Mouse (Mus musculus) adrenal gland, postnatal 36 days (tissue): ENCODE measurements around the gene Acacb. TPM values are rescaled to one million over a fixed set of nuclear protein-coding genes. Genes with fewer than 3 reads are reported as not detected.

Experiments
- DNase-seq, 2 experiments: peaks; one replicate each; pipeline ENCODE4 v3.0.0; 2021; ENCODE audit warnings: mixed read lengths in 1 of 2
- total RNA-seq, 2 experiments: library from RNA; stranded (reverse); gene quantifications; 2 replicates each; pipeline ENCODE4 v1.2.3; 2021

Acacb gene
- total RNA-seq, 2 experiments from 2014 or later: 128 to 139 TPM

- peak; percentile 99 to 100 for DNase-seq
Observed at GRCm38 (mm10) chr5:114175596-114176171, 29.3 kb downstream of the Acacb start.

GRCm38 (mm10) chr5:114176548-114177400, 30.4 kb downstream of the Acacb start:
- no peak for DNase-seq

- no peak for DNase-seq
Observed at GRCm38 (mm10) chr5:114177966-114178719, 31.8 kb downstream of the Acacb start.

GRCm38 (mm10) chr5:114179541-114179940, 33.2 kb downstream of the Acacb start:
- peak; percentile 67 to 70 for DNase-seq

GRCm38 (mm10) chr5:114183493-114183892, 37.2 kb downstream of the Acacb start:
- no peak for DNase-seq

- no peak for DNase-seq
Observed at GRCm38 (mm10) chr5:114187108-114187507, 40.8 kb downstream of the Acacb start.

GRCm38 (mm10) chr5:114188900-114189464, 42.6 kb downstream of the Acacb start:
- no peak for DNase-seq

- DNase-seq: no peak
Observed at GRCm38 (mm10) chr5:114194161-114194560, 47.8 kb downstream of the Acacb start.

- peak; percentile 19 to 30 for DNase-seq
Observed at GRCm38 (mm10) chr5:114199116-114199777, 52.9 kb downstream of the Acacb start.

GRCm38 (mm10) chr5:114206158-114206557, 59.8 kb downstream of the Acacb start:
- no peak for DNase-seq

- peak in 1 of 2 experiments; percentile 28 for DNase-seq
Observed at GRCm38 (mm10) chr5:114213183-114213582, 66.8 kb downstream of the Acacb start.

GRCm38 (mm10) chr5:114218771-114219170, 72.4 kb downstream of the Acacb start:
- no peak for DNase-seq

GRCm38 (mm10) chr5:114226051-114226450, 79.7 kb downstream of the Acacb start:
- DNase-seq: no peak

- DNase-seq: no peak
Observed at GRCm38 (mm10) chr5:114228901-114229300, 82.6 kb downstream of the Acacb start.

GRCm38 (mm10) chr5:114238924-114239323, 92.6 kb downstream of the Acacb start:
- DNase-seq: no peak

- DNase-seq: no peak
Observed at GRCm38 (mm10) chr5:114239737-114240136, 93.4 kb downstream of the Acacb start.

GRCm38 (mm10) chr5:114246465-114246864, 100.1 kb downstream of the Acacb start:
- no peak for DNase-seq

GRCm38 (mm10) chr5:114248174-114248589, 101.8 kb downstream of the Acacb start:
- peak; percentile 71 to 81 for DNase-seq

GRCm38 (mm10) chr5:114259495-114259894, 113.2 kb downstream of the Acacb start:
- no peak for DNase-seq

GRCm38 (mm10) chr5:114261494-114261893, 115.2 kb downstream of the Acacb start:
- DNase-seq: no peak

GRCm38 (mm10) chr5:114264030-114264459, 117.7 kb downstream of the Acacb start:
- no peak for DNase-seq

GRCm38 (mm10) chr5:114264791-114265190, 118.5 kb downstream of the Acacb start:
- DNase-seq: no peak
